Mouse (Mus musculus): ENCODE data around the gene Kdf1. TPM values are rescaled to one million over a fixed set of nuclear protein-coding genes. Genes with fewer than 3 reads are reported as not detected.

Gene Kdf1
- total and polyA plus RNA-seq, 3 experiments = not detected

- Histone ChIP-seq H3K9ac (ENCODE audit: insufficient read depth, low read depth) (no peak overlapping the region), H3K4me2 (ENCODE audit: insufficient read depth, low read depth, poor library complexity, severe bottlenecking) (0 out of 2 replicates have a peak overlapping the region, but pooled peaks have one; percentile 27), H3K9me3 (replicated peaks; ENCODE audit: low read length) (no peaks in the 10 kb centered on the region), H3K4me3 (replicated peaks in 1 of 3; ENCODE audit: low read depth in 2 of 3, low read length in 2 of 3, poor library complexity in 1 of 3) (no peak overlapping the region), H3K27me3 (replicated peaks) (peaks cover 23% of the 10 kb centered on the region), H3K79me2 (replicated peaks; ENCODE audit: control insufficient read depth, extremely low read depth, insufficient read depth, poor library complexity, severe bottlenecking) (no peaks in the 10 kb centered on the region), H3K36me3 (replicated peaks in 1 of 2; ENCODE audit: control insufficient read depth in 1 of 2, insufficient read depth in 1 of 2, low read length in 1 of 2) (no peaks in the 10 kb centered on the region), H3K27ac (ENCODE audit: insufficient read depth, low read depth) (no peak overlapping the region), H3K4me1 (ENCODE audit: control insufficient read depth in 1 of 2, insufficient read depth in 2 of 2) (peaks cover 0 to 5% of the 10 kb centered on the region in 2 experiments; a peak in 1 of 4 replicates)
- TF ChIP-seq NRF1 (IDR thresholded peaks at IDR 0.05; ENCODE audit: low read depth, low read length) (0 out of 2 replicates have a peak, but pooled peaks have one; percentile 36), SMC3 (IDR thresholded peaks at IDR 0.05; ENCODE audit: low read depth, low read length) (peak; percentile 76), MXI1 (IDR thresholded peaks at IDR 0.05; ENCODE audit: low read depth, low read length) (no peak), NELFE (IDR thresholded peaks at IDR 0.05; ENCODE audit: low read depth, low read length) (0 out of 2 replicates have a peak, but pooled peaks have one; percentile 18), CTCF (conservative IDR thresholded peaks at IDR 0.05 in 1 of 2, IDR thresholded peaks at IDR 0.05 in 1 of 2; ENCODE audit: low read depth in 2 of 2, low read length in 2 of 2) (peak; percentile 91 to 93), RAD21 (IDR thresholded peaks at IDR 0.05; ENCODE audit: low read depth, low read length) (peak; percentile 84)
- dilution Hi-C loops (cut with MboI; ENCODE audit: extremely low pct_ligation_motif_present, extremely low pct_unique_long_range_greater_than_20kb, low sequenced_read_pairs) = no loop called here
- in situ Hi-C loops (cut with MboI; ENCODE audit: low pct_ligation_motif_present, low pct_unique_long_range_greater_than_20kb, low sequenced_read_pairs) = loop anchor here (5.0 kb wide), 1 partner anchor 36 kb away; no protein-coding TSS in a partner anchor
- DNase-seq (ENCODE audit: extremely low read depth) = peak; percentile 73
These were observed 5.8 kb upstream of the Kdf1 start for GRCm38 (mm10) chr4:133512972-133513371.

- H3K4me2 ChIP-seq (ENCODE audit: insufficient read depth, low read depth, poor library complexity, severe bottlenecking) = no peak overlapping the region
- dilution Hi-C loops (cut with MboI; ENCODE audit: extremely low pct_ligation_motif_present, extremely low pct_unique_long_range_greater_than_20kb, low sequenced_read_pairs) (no loop called here), in situ Hi-C loops (cut with MboI; ENCODE audit: low pct_ligation_motif_present, low pct_unique_long_range_greater_than_20kb, low sequenced_read_pairs) (no loop called here)
These were observed 554 bp downstream of the Kdf1 start for GRCm38 (mm10) chr4:133519369-133519665.

GRCm38 (mm10) chr4:133521502-133521901 is 2.7 kb downstream of the Kdf1 start:
- Histone ChIP-seq H3K4me1 (ENCODE audit: control insufficient read depth in 1 of 2, insufficient read depth in 2 of 2) (no peaks in the 10 kb centered on the region), H3K9ac (ENCODE audit: insufficient read depth, low read depth) (no peak overlapping the region), H3K27me3 (replicated peaks) (peaks cover 7% of the 10 kb centered on the region), H3K36me3 (replicated peaks in 1 of 2; ENCODE audit: control insufficient read depth in 1 of 2, insufficient read depth in 1 of 2, low read length in 1 of 2) (no peaks in the 10 kb centered on the region), H3K27ac (ENCODE audit: insufficient read depth, low read depth) (no peak overlapping the region), H3K9me3 (replicated peaks; ENCODE audit: low read length) (no peaks in the 10 kb centered on the region), H3K4me3 (replicated peaks in 1 of 3; ENCODE audit: low read depth in 2 of 3, low read length in 2 of 3, poor library complexity in 1 of 3) (no peak overlapping the region), H3K79me2 (replicated peaks; ENCODE audit: control insufficient read depth, extremely low read depth, insufficient read depth, poor library complexity, severe bottlenecking) (no peaks in the 10 kb centered on the region), H3K4me2 (ENCODE audit: insufficient read depth, low read depth, poor library complexity, severe bottlenecking) (no peak overlapping the region)
- dilution Hi-C loops (cut with MboI; ENCODE audit: extremely low pct_ligation_motif_present, extremely low pct_unique_long_range_greater_than_20kb, low sequenced_read_pairs) (no loop called here), in situ Hi-C loops (cut with MboI; ENCODE audit: low pct_ligation_motif_present, low pct_unique_long_range_greater_than_20kb, low sequenced_read_pairs) (no loop called here)
- DNase-seq (ENCODE audit: extremely low read depth) = no peak
- TF ChIP-seq NRF1 (IDR thresholded peaks at IDR 0.05; ENCODE audit: low read depth, low read length) = no peak

More at GRCm38 (mm10) chr4:133519369-133519665, 554 bp downstream of the Kdf1 start:
- H3K4me3 ChIP-seq (replicated peaks in 1 of 3; ENCODE audit: low read depth in 2 of 3, low read length in 2 of 3, poor library complexity in 1 of 3) = no peak overlapping the region
- H3K9ac ChIP-seq (ENCODE audit: insufficient read depth, low read depth) = no peak overlapping the region
- no peak overlapping the region for H3K27ac ChIP-seq (ENCODE audit: insufficient read depth, low read depth)
- DNase-seq (ENCODE audit: extremely low read depth) = no peak
- TF ChIP-seq RCOR1 (conservative IDR thresholded peaks at IDR 0.05; ENCODE audit: low read depth, low read length) = no peak
- no peak for TF ChIP-seq JUND (conservative IDR thresholded peaks at IDR 0.05; ENCODE audit: low read depth, low read length)
- TF ChIP-seq ETS1 (conservative IDR thresholded peaks at IDR 0.05; ENCODE audit: low read depth, low read length) = no peak
- TF ChIP-seq MXI1 (IDR thresholded peaks at IDR 0.05; ENCODE audit: low read depth, low read length) = no peak
- TF ChIP-seq ZC3H11A (IDR thresholded peaks at IDR 0.05; ENCODE audit: low read depth, low read length) = no peak
- TF ChIP-seq ELF1 (IDR thresholded peaks at IDR 0.05; ENCODE audit: low read depth, low read length) = no peak
- no peak for TF ChIP-seq ZKSCAN1 (IDR thresholded peaks at IDR 0.05; ENCODE audit: borderline replicate concordance, low read depth, low read length)
- TF ChIP-seq PAX5 (IDR thresholded peaks at IDR 0.05; ENCODE audit: low read length) = no peak
- no peak for TF ChIP-seq NELFE (IDR thresholded peaks at IDR 0.05; ENCODE audit: low read depth, low read length)
- TF ChIP-seq USF1 (IDR thresholded peaks at IDR 0.05; ENCODE audit: low read depth, low read length) = no peak
- TF ChIP-seq HCFC1 (IDR thresholded peaks at IDR 0.05; ENCODE audit: low read depth, low read length) = no peak
- no peak for TF ChIP-seq CHD1 (IDR thresholded peaks at IDR 0.05; ENCODE audit: low read depth, low read length)
- no peak for TF ChIP-seq ZMIZ1 (IDR thresholded peaks at IDR 0.05; ENCODE audit: low read depth, low read length)
- no peak for TF ChIP-seq IRF4 (IDR thresholded peaks at IDR 0.05; ENCODE audit: low read depth, low read length)
- no peak for TF ChIP-seq ZNF384 (IDR thresholded peaks at IDR 0.05; ENCODE audit: low read depth, low read length)
- no peak for TF ChIP-seq MAFK (IDR thresholded peaks at IDR 0.05; ENCODE audit: insufficient replicate concordance, low read length)
- no peak for TF ChIP-seq EP300 (IDR thresholded peaks at IDR 0.05; ENCODE audit: low read length)
- TF ChIP-seq SIN3A (IDR thresholded peaks at IDR 0.05; ENCODE audit: low read length) = no peak
- no peak for TF ChIP-seq CTCF (conservative IDR thresholded peaks at IDR 0.05 in 1 of 2, IDR thresholded peaks at IDR 0.05 in 1 of 2; ENCODE audit: low read depth in 2 of 2, low read length in 2 of 2)
- H3K4me1 ChIP-seq (ENCODE audit: control insufficient read depth in 1 of 2, insufficient read depth in 2 of 2) = no peaks in the 10 kb centered on the region
- no peaks in the 10 kb centered on the region for H3K79me2 ChIP-seq (replicated peaks; ENCODE audit: control insufficient read depth, extremely low read depth, insufficient read depth, poor library complexity, severe bottlenecking)
- peaks cover 14% of the 10 kb centered on the region for H3K27me3 ChIP-seq (replicated peaks)
- no peaks in the 10 kb centered on the region for H3K36me3 ChIP-seq (replicated peaks in 1 of 2; ENCODE audit: control insufficient read depth in 1 of 2, insufficient read depth in 1 of 2, low read length in 1 of 2)
- no peaks in the 10 kb centered on the region for H3K9me3 ChIP-seq (replicated peaks; ENCODE audit: low read length)

All from CH12.LX (cell line).